Mouse (Mus musculus) layer of hippocampus, adult 9-11 months (tissue): ENCODE data around the gene Aldh2.
A peak's percentile ranks its signal among the peaks of the same experiment; 100 is the strongest.
"Not testable (repeated sequence)": the region's sequence is repeated elsewhere in the genome, so short reads cannot be mapped to it uniquely, and the experiment has no call there.

Source experiments
- DNase-seq: peaks from one replicate; pipeline ENCODE4 v3.0.0; 2022

Gene Aldh2

GRCm38 (mm10) chr5:121545793-121546529 lies 47.7 kb downstream of the Aldh2 start, which contains the start of gene Mapkapk5:
Gene Mapkapk5, minus strand, starts transcription at chr5:121545905.
- DNase-seq: peak; percentile 96

DNA sequence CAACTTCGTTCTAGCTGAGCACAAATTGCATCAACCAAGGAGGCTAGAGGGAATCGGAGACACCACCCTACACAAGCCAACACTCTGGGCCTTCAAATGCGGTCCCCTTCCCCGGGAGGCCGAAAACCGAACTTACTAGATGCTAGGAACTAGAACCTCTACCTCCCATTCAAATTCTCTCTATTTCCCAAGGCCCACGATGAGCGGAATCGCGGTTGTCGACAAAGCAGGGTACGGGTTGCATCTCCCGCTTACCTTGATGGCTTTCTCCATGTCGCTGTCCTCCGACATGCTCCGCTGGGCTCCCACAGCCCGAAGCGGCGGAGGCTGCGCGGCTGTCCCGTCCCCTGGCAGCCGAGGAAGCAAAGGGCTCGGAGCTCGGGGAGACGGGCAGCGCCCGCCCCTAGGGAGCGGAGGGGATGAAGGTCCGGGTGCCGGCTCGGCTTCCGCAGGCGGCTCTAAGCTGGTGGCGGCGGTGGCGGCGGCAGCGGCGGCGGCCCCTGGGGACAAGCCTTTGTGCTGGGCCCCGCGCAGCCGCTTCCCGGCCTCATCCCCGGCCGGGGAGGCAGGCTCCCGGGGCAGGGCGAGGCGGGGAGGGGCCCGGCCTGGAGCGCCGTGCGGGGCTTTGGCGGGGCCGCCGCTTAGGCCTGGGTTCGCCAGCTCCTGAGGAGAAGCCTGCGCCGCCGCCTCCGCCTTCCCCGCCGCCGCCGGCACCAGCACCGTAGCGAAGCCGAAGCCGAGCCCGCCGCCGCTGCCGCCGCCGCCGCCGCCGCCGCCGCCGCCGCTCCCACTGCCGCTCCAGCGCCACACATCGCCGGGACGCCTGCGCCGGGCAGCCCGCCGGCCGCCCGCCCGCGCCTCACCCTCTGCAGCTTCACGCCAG lies 48.5 kb downstream of the Aldh2 start, which contains the start of the genes Adam1a and Gm42878:
Gene Adam1a, minus strand, starts transcription at position 573 of the 883 bp plus-strand sequence.
Gene Gm42878, minus strand, starts transcription at position 573 of the 883 bp plus-strand sequence.
- no peak for DNase-seq

GRCm38 (mm10) chr5:121543370-121543769 lies 50.3 kb downstream of the Aldh2 start:
- no peak for DNase-seq

DNA sequence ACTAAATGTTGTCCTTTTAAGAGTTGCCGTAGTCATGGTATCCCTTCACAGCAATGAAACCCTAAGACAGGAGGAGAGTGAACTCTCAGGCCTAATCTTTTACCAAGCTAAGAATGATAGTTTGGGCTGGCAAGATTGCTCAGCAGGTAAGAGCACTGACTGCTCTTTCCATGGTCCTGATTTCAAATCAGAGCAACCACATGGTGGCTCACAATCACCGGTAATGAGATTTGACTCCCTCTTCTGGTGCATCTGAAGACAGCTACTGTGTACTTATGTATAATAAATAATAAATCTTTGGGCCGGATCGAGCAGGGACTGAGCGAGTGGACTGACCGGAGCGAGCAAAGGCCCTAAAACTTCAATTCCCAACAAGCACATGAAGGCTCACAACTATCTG lies 52.4 kb downstream of the Aldh2 start:
- DNase-seq: no peak

DNA sequence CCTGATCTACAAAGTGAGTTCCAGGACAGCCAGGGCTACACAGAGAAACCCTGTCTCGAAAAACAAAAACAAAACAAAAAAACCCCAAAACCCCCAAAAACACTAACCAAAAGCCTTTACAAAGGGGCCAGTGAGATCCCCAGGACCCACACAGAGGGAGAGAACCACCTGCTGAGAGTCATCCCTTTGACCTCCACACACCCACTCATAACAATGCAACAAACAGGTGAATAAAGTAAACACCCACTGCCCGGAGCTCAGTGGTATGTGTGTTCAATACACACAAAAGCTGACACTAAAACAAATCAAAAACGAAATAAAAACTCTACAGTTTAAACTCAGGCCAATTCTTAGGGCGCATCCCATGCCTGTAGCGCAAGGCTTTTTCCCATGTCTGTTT lies 53.6 kb downstream of the Aldh2 start:
- DNase-seq: no peak

DNA sequence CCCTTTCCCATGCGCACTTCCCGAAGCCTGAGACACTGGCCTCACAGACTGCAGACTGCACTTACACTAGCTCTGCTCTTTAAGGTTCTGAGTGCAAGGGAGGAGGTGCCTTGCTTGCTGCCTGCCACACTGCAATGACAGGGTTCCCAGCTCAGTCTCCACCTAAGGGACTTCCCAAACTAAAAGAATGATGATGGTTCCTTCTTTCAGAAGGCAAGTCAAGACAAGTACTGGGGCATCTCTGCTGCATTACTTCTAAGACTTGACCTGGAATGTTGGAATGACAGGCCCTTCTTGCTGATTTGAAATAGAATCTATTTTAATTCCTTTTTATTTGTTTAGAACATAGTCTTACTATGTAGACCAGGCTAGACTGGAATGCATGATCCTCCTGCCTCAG lies 56.0 kb downstream of the Aldh2 start:
- no peak for DNase-seq

GRCm38 (mm10) chr5:121536921-121537555 lies 56.6 kb downstream of the Aldh2 start:
- no peak for DNase-seq

- DNase-seq: no peak
Measured at GRCm38 (mm10) chr5:121535116-121535515, 58.5 kb downstream of the Aldh2 start.

GRCm38 (mm10) chr5:121534521-121534920 lies 59.1 kb downstream of the Aldh2 start:
- no peak for DNase-seq

- no peak for DNase-seq
Measured at GRCm38 (mm10) chr5:121526961-121527360, 66.7 kb downstream of the Aldh2 start.

DNA sequence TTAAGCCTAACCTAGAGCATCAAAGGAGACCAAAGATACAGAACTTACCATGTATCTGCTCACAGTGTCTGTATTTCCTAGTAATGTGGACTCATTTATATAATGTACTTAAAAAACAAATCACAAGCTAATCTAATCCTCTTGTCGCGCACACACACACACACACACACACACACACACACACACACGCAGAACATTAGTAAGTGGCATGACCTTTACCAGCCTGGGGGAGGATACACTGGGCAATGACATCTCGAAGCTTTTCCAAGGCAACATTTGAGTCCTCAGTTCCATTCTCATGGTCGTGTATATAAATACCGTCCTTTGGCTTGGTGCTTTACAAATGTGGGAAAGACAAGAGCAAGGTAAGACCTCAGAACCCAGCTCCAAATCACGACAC lies 67.1 kb downstream of the Aldh2 start:
- DNase-seq: no peak

DNA sequence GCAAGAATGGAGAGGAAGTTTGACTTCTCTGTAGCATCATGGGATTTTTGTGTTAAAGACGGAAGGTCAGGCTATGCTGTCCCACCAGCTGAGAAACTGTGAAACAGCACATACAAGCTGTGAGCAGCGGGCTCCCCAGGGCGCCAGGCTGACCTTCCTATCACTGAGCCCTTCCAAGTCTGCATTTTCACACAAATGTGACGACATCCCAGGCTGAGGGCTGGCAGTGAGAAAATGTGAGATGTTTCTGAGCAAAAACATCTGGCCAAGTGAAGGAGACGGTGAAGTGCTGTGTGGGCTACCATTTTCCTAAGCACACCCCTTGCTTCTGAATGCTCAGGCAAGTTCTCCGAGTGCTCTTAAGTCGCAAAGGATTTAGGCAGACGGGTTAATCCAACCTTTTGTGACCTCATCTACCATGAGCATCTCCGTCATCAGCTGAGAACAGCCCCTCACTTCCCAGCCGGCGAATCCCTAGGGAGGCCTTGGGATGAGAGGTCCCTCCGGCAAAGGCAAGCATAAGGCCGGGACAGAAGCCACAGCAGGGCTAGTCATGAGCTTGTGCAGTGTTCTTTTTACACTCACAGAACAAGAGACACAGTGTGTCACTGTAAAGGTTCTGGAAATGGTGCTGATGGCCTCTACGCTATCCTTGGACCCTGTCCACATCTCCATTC lies 67.7 kb downstream of the Aldh2 start:
- no peak for DNase-seq

DNA sequence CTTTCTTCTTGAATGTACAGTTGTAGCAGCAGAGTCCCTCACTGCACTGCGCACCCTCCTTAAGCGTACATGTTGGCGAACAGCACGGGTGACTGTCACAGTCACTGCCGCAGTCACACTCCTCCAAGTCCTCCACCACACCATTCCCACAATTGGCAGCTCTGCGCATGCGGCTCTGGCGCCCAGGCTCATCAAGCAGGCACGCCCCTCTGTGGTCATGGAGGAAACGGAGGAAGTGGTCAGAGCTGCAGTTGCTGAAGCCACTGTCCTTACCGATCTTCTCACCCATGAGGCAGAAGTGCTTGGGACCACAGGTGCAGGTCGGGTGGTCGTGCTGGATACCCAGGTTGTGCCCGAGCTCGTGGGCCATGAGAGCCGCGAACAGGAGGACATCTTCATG lies 73.9 kb downstream of the Aldh2 start:
- not testable (repeated sequence) for DNase-seq

- no peak for DNase-seq
Measured at GRCm38 (mm10) chr5:121518983-121519382, 74.6 kb downstream of the Aldh2 start.
